Mouse (Mus musculus) kidney, adult 2 months (tissue): Measurements from ENCODE around the gene Ndufv1. TPM values are rescaled to one million over a fixed set of nuclear protein-coding genes. Genes with fewer than 3 reads are reported as not detected.
A peak's percentile ranks its signal among the peaks of the same experiment; 100 is the strongest.
"Not testable (repeated sequence)": the region's sequence is repeated elsewhere in the genome, so short reads cannot be mapped to it uniquely, and the experiment has no call there.

Experiments used
- DNase-seq: peaks from one replicate; pipeline ENCODE4 v3.0.0; 2021
- H3K27ac ChIP-seq: fragments of 200-500 bp; 2 replicates; pipeline ENCODE4 v1.5.1; 2012; ENCODE audit warnings: low read depth, low read length, control low read depth, inconsistent platforms; ENCODE audit not compliant: insufficient read depth
- H3K27me3 ChIP-seq: fragments of 200-500 bp; replicated peaks from 2 replicates; pipeline ENCODE4 v1.6.1; 2012; ENCODE audit warnings: mild to moderate bottlenecking, moderate library complexity, low read length, inconsistent platforms; ENCODE audit not compliant: control insufficient read depth, insufficient read depth
- H3K36me3 ChIP-seq: fragments of 200-500 bp; 2 replicates; pipeline ENCODE4 v1.6.1; 2012; ENCODE audit warnings: mild to moderate bottlenecking, moderate library complexity, low read length, inconsistent platforms; ENCODE audit not compliant: control insufficient read depth, insufficient read depth
- H3K4me1 ChIP-seq: fragments of 200-500 bp; 2 replicates; pipeline ENCODE4 v1.6.1; 2011; ENCODE audit warnings: low read length; ENCODE audit not compliant: control insufficient read depth, insufficient read depth
- H3K4me3 ChIP-seq: fragments of 200-500 bp; 2 replicates; pipeline ENCODE4 v1.5.1; 2011; ENCODE audit warnings: mild to moderate bottlenecking, low read depth, low read length, control low read depth; ENCODE audit not compliant: insufficient read depth
- CTCF ChIP-seq: fragments of 200-500 bp; conservative IDR thresholded peaks from 2 replicates; pipeline ENCODE4 v1.5.1; 2011; ENCODE audit warnings: low read depth, mild to moderate bottlenecking, control low read depth, low read length, moderate library complexity, mixed read lengths; ENCODE audit not compliant: insufficient read depth, insufficient read length
- POLR2A ChIP-seq: fragments of 200-500 bp; IDR thresholded peaks from one replicate; pipeline ENCODE4 v1.6.1; 2011; ENCODE audit warnings: low read depth, low read length, control low read depth
- WGBS: fragments of 180-500 bp; shearing (Covaris S2); methylation state at CpG from one replicate; pipeline ENCODE4 v1.1.7; 2018; 5-methylcytosine and 5-hydroxymethylcytosine counted together
- polyA plus RNA-seq: library from polyadenylated mRNA; depleted of rRNA; stranded (reverse); fragments of >200 nt; gene quantifications from 2 replicates; pipeline ENCODE4 v1.2.3, GENCODE M21; 2012

Ndufv1 gene
- polyA plus RNA-seq, 1 experiment, result 532 TPM

GRCm38 (mm10) chr19:4051741-4052515 lies 39.3 kb upstream of the Ndufv1 start:
- no peak overlapping the region for H3K4me3 ChIP-seq
- TF ChIP-seq CTCF (peak; percentile 74), POLR2A (no peak)
- 49% methylated on average over 10 of the region's 10 CpGs for WGBS
- H3K4me1 ChIP-seq, result peaks cover 12% of the 10 kb centered on the region; the same call in 1 of the 2 replicates
- no peaks in the 10 kb centered on the region for H3K27me3 ChIP-seq
- DNase-seq, result peak; percentile 74
- no peak overlapping the region for H3K27ac ChIP-seq
- no peaks in the 10 kb centered on the region for H3K36me3 ChIP-seq

- Histone ChIP-seq H3K27ac (no peak overlapping the region), H3K4me3 (no peak overlapping the region), H3K36me3 (no peaks in the 10 kb centered on the region), H3K27me3 (no peaks in the 10 kb centered on the region), H3K4me1 (peaks cover 7% of the 10 kb centered on the region; the same call in 1 of the 2 replicates)
- DNase-seq, result no peak
- WGBS, result 95% methylated on average over 5 of the region's 5 CpGs
- TF ChIP-seq POLR2A (no peak), CTCF (0 out of 2 replicates have a peak, but pooled peaks have one; percentile 9)
Measured at GRCm38 (mm10) chr19:4051016-4051415, 38.4 kb upstream of the Ndufv1 start.

GRCm38 (mm10) chr19:4049069-4049468 lies 36.5 kb upstream of the Ndufv1 start:
- H3K27me3 ChIP-seq, H3K4me1 ChIP-seq, H3K27ac ChIP-seq, DNase-seq, H3K36me3 ChIP-seq, H3K4me3 ChIP-seq: not testable (repeated sequence)
- WGBS, result 77% methylated on average over 5 of the region's 5 CpGs
- TF ChIP-seq CTCF, result peak; percentile 34; the same call in 1 of the 2 replicates

GRCm38 (mm10) chr19:4047859-4048258 lies 35.3 kb upstream of the Ndufv1 start:
- 20% methylated on average over 4 of the region's 4 CpGs for WGBS
- H3K4me3 ChIP-seq, result no peak overlapping the region
- peak; percentile 88 for DNase-seq

GRCm38 (mm10) chr19:4046866-4047254 lies 34.3 kb upstream of the Ndufv1 start:
- Histone ChIP-seq H3K4me3 (no peak overlapping the region), H3K27me3 (no peaks in the 10 kb centered on the region), H3K36me3 (no peaks in the 10 kb centered on the region), H3K27ac (no peak overlapping the region), H3K4me1 (peaks cover 2% of the 10 kb centered on the region; the same call in 1 of the 2 replicates)
- 82% methylated on average over 8 of the region's 8 CpGs for WGBS
- no peak for DNase-seq
- TF ChIP-seq CTCF, result no peak
- no peak for TF ChIP-seq POLR2A

More at GRCm38 (mm10) chr19:4047859-4048258, 35.3 kb upstream of the Ndufv1 start:
- TF ChIP-seq CTCF, result peak; percentile 84
- TF ChIP-seq POLR2A, result no peak
- Histone ChIP-seq H3K27me3 (no peaks in the 10 kb centered on the region), H3K4me1 (peaks cover 2% of the 10 kb centered on the region; the same call in 1 of the 2 replicates), H3K36me3 (no peaks in the 10 kb centered on the region), H3K27ac (no peak overlapping the region)

GRCm38 (mm10) chr19:4045966-4046865 lies 33.6 kb upstream of the Ndufv1 start, which contains the start of gene Gstp2:
Gene Gstp2 (minus strand): TSS chr19:4046023.
- peak within 1 kb of the TSS; percentile 33; the same call in 1 of the 2 replicates for H3K27ac ChIP-seq
- H3K4me3 ChIP-seq, result no peak within 1 kb of the TSS
- DNase-seq, result peak; percentile 95
- H3K4me1 ChIP-seq, result peaks cover 2% of the 10 kb centered on the region; the same call in 1 of the 2 replicates
- no peaks in the 10 kb centered on the region for H3K36me3 ChIP-seq
- WGBS, result 34% methylated on average over 16 of the region's 16 CpGs
- no peaks in the 10 kb centered on the region for H3K27me3 ChIP-seq
- TF ChIP-seq POLR2A (no peak), CTCF (peak; percentile 56)

- 86% methylated on average over 5 of the region's 5 CpGs for WGBS
- H3K27ac ChIP-seq, H3K4me3 ChIP-seq, H3K4me1 ChIP-seq, H3K36me3 ChIP-seq, H3K27me3 ChIP-seq, DNase-seq: not testable (repeated sequence)
Measured at GRCm38 (mm10) chr19:4044109-4044508, 31.5 kb upstream of the Ndufv1 start.
